Mouse (Mus musculus) lung, adult 18-20 months (tissue): Measurements from ENCODE around the gene Smpd1.

Experiments
- DNase-seq, 2 experiments: peaks; one replicate each; pipeline ENCODE4 v3.0.0; 2022; ENCODE audit warnings: mixed read lengths in 2 of 2

The Smpd1 gene

DNA sequence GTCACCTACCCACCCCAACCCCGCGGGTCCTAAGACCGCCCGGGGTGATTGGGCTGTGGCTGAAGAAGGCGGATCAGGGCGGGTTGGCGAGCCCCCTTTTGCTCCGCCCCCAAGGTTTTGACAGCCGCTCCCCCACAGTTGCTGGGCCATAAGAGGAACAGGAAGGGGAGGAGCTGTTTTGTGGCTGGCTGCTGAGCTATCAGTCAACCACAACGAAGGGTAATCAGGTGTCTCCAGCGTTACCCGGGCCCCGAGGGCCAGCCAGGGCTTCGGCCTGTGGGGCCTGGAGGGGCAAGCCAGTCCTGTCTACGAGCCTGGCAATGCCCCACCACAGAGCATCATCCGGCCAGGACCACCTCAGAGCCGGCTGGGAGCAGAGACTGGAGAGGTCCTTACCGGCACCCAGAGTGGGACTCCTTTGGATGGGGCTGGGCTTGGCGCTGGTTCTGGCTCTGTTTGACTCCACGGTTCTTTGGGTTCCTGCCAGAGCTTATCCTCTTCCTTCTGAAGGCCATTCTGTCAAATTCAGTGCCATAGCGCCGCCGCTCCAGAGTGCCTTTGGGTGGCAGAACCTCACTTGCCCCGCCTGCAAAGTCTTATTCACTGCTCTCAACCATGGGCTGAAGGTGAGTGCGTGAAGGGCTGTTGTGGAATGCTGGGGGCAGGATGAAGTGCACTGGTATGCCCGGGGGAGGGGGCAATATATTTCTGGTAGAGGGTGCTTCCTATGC, at the start of gene Smpd1:
Gene Smpd1, plus strand, starts transcription at position 149 of the 731 bp plus-strand sequence.
- peak; percentile 94 to 96 for DNase-seq

DNA sequence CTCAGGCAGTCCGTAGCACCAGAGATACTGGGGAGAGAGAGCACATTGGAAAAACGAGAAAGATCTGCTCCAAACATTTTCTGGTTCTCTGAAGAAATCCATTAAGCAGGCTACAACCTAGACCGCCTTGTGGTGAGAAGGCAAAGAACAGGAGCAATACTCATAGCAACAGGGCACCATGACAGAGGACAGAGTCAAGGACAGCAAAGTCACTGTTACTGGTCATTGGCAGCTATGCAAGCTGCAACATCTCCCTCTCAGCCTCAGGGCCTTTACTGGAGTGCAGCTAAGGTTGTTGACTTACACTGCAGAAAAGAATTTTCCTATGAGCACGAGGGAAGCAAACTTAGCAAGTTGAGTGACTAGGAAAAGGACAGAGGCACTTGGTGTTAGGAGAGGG, 46.9 kb upstream of the Smpd1 start:
- no peak for DNase-seq

DNA sequence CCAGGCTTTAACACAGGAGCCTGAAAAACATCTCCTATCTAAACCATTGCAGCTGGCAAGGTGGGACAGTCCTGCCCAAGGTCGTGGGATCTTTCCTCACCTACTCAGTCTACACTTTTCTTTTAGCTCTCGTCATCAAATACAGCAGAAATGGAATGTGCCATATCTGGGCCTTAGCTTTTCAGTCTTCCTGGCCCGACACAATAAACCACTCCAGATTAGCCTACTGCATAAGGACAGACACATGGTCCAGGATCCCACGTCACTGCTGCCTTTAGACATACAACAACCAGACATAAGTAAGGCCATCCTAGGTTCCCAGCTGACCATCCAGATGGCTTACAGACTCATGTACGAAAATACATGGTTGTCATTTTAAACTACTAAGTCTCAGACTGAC, 44.0 kb upstream of the Smpd1 start:
- no peak for DNase-seq

DNA sequence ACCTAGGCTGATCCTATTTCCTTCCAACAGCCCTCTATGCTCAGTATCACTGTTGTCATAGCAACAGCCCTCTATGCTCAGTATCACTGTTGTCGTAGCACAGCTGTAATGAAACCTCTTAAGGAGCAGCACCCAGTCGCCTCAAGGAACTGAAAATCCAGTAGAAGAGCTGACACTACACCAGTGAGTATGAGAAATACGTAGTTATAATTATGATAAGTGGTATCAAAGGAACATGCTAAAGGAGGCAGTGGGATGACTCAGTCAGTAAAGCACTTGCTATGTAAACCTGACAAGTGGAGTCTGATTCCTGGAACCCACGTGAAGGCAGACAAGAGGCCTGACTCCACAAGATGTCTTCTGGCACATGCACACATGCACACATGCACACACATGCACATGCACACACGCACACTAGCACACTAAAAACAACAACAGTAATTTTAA, 40.3 kb upstream of the Smpd1 start:
- DNase-seq, result peak in 1 of 2 experiments; percentile 14

DNA sequence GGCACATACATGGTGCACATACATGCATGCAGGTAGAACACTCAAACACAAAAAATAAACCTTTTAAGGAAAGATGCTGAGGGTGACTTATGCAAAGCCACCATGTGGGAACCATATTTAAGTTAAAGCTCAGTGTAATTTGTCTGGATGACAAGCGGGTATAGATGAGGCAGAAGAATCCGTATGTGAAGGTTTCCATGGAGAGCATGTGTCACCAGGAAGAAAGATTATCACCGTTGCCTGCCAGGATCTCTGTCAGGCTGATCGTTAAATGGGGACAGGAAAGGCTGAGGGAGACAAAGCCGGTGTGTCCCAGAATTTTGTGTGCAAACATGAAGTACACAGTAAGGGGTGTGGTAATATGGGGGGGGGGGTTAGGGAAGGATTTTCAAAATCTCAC, 39.6 kb upstream of the Smpd1 start:
- DNase-seq, result no peak

DNA sequence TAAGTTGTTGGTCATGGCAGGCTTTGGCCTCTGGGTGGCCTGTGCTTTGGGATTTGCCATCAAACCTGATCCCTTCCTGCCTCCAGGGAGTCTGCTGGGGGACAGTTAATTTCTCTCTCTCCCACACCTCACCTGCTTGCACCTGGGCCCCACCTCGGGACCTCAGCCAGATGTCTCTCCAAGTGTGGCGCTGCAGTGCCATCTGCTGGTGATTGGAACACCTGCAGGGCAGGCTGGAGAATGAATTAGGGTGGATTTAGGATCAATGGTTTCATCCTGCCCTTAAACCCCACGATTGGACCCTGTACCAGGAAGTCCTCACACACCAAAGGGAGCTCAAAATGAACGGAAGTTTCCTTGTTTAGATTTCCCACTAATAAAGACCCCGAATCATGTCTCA, 39.0 kb upstream of the Smpd1 start:
- peak; percentile 50 to 54 for DNase-seq

DNA sequence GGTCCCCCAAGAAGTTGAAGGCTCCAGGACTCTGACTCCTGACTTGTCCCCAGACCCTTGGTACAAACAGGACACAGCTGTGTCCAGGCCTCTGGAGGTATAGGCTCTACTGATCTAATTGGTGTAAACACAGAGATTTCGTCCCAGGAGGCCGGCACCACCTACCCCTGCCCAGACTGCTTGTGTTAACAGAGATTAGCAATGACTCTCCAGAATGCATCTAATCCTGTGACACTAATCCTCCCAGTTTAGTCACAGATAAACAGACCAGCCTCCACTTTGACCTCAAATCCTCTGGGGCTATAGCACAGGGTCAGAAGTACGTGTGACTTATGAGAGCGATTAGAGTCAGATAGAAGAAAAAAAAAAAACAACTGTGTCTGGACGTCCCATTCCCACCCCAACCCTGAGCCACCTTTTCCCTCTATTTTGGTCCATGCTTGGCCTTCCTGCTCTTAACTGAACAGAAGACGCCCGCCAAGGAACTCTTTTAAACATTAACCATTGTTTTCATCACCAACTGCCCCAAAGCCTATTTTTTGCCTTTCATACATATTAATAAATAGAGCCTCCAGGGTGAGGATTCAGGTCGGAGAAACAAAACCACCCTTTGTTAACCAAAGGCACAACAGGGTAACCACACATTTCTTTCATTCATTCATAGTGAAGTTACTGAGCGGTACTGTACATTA, 37.3 kb upstream of the Smpd1 start:
- no peak for DNase-seq

DNA sequence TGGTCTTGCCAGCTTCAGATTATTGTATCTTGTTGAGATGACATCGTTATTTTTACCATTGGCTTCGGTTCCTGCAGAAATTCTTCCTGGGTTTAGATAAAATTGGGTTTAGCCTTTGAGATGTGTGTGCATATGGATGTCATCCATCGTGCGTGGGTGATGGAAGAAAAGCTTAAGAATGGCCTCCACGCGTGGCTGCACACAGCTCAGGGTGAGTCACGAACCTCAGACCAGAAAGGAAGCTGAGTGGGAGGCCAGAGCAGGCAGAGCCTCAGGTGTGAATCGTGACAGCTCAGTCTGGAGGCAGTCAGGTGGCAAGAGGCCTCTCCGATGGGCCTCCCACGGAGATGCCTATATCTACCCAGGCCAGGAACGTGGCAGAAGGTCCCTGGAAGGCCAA, 34.8 kb upstream of the Smpd1 start:
- no peak for DNase-seq

DNA sequence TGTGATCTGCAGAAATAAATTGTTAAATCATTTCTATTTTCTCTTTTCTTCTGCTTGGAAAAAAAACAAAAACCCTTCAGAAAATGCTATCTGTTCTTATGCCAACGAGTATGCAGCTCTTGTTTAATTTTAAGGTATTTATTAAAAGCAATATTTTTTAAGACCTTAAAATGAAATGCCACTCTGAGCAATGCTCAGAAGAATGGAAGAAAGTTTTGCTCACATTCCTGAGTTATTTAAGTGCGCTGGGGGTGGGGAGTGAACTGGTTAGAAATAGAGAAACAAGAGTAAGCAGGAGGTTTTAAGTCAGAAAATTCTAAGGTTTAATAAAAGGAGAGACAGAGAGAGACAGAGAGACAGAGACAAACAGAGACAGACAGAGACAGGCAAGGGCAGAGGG, 34.4 kb upstream of the Smpd1 start:
- DNase-seq, result no peak

DNA sequence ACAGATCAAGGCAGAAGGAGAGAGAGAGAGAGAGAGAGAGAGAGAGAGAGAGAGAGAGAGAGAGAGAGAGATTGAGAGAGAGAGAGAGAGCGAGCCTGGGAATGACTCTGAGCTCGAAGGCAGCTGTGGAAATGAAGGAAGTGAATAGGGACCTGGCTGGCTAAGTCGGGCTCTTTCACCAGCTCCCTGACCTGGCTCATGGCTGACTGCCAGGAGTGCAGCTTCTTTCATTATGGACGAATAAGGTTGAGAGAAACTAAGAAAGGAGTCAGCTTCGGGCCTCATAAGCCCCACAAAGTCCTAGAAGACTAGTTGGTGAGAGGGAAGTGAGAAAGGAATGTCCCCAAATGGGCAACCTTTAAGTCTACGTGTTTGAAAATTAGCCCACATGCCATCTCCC, 34.0 kb upstream of the Smpd1 start:
- no peak for DNase-seq

DNA sequence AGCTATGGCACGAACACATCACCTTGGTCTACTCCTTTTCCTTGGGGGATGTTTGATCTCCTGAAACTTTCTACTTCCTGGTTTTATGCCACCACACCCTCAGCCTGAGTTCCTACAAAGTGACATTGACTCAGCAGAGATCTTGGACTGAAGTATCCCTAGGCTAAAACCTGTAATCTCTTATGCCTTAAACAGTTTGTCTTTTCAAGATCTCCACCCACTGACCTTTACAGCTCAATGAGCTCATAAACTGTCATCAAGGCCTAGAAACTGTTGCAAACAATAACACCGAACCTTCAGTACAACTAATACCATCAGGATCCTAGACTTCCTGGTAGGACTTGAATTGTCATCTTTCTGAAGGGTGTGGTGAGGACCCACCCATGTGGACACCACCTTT, 29.9 kb upstream of the Smpd1 start:
- no peak for DNase-seq

DNA sequence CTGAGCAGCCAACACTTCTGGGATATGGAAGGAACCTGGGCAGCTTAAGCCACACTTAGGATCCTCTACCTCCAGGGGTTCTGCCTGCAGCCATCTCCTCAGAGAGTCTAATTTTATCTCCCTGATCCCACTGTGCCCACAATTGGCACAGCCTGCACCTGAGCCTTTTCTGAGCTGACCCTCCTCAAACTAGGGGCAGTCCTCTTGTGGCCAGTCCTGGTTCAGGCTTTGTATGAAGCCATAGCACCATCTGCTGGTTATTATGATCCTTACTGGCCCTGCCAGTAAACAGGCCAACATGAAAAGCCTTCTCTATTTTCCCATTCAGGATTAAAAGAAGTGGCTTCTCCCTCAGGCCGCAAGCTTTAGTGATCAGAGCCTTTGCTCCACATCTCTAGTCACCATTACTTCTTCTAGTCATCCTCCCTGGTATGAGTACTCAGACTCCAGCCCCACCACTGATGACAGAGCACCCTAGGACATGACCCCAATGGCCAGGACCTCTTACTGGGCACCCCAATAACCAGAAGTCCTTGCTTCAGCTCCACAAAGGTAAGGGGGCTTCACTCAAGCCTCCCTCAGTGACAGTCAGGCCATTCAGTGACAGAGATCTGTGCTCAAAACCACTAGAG, 26.7 kb upstream of the Smpd1 start:
- DNase-seq, result peak in 1 of 2 experiments; percentile 9

DNA sequence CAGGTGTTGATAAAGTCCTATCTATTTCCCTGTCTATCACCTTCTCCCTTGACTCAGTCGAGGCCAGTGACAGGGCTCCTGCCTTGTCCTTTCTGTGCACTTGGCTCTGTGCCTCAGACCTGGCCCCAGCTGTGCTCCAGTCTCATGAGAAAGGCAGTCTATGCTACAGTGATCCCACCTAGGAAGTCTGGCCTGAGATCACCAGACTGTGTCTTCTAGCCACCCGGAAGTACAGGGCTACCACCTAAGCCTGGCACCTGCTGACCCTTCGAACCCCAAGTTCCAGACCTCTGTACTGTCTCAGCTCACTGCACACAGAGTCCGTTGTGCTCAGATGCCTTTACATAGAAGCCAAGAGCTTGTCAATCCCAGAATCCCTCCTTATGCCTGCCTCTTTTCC, 26.1 kb upstream of the Smpd1 start:
- no peak for DNase-seq

DNA sequence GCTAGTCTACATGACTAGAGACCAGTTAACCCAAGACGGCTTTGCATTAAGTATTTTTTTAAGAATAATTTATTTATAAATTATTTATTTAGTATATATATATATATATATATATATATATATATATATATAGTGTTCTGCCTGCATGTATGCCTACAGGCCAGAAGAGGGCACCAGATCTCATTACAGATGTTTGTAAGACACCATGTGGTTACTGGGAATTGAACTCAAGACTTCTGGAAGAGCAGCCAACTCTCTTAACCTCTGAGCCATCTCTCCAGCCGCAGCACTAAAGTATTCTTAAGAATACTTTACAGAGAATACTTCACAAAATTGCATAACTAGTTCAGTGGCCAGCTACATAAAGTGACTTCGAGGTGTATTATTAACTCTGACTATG, 20.0 kb upstream of the Smpd1 start:
- peak in 1 of 2 experiments; percentile 25 for DNase-seq

DNA sequence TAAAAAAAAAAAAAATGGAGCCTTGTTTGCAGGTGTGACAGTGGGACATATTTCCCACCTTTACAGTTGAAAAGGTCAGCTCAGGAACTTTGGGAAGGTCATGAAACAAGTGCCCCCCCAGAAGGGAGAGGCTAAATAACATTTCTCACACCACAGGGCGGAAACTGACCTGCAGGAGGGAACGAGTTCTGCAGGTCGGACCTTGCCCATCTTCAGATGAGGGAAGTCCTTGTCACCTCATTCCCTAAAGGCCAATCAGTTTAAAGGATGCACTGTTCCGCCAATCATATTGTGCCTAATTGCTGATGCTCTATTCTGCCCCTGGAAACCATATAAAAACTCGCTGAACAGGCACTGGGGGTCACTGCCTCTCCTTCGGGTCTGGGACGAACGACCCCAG, 8.2 kb upstream of the Smpd1 start:
- no peak for DNase-seq

DNA sequence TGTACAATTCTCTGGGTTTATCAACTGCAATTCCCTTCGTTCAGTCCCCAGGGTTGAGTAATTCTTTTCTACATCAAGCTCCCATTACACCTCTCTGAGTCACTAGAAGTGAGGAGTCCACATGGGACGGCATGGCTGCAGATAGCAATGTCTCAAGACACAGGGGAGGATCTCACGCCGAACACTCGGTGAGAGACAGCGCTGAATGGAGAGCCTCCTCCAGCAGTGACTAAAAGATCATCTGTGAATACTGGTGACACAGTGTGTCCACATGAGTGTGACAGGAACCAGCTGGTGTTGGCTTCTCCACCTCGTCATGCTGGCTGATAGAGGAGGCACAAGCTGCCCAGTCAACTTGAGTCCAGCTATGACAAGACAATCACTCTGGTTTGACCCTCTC, 6.2 kb upstream of the Smpd1 start:
- no peak for DNase-seq

DNA sequence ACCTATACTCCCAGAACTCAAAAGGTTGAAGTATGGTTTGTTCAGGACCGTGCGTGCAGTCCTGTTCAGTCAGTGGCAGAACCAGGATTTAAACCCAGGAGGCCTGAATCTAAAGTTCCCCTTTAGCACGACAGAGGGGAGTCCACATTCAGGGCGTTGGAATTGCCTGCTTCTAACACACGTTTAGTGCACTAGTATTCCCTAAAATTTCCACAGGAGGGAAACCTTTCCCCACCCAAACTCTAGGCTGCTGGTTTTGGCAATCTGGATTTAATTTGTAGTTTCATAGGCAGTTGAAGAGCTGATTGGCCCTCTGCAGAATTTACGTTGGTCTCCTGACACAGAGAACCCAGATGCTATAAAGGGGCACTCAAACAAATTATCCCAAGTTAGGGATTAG, 5.1 kb upstream of the Smpd1 start:
- DNase-seq, result peak in 1 of 2 experiments; percentile 36

DNA sequence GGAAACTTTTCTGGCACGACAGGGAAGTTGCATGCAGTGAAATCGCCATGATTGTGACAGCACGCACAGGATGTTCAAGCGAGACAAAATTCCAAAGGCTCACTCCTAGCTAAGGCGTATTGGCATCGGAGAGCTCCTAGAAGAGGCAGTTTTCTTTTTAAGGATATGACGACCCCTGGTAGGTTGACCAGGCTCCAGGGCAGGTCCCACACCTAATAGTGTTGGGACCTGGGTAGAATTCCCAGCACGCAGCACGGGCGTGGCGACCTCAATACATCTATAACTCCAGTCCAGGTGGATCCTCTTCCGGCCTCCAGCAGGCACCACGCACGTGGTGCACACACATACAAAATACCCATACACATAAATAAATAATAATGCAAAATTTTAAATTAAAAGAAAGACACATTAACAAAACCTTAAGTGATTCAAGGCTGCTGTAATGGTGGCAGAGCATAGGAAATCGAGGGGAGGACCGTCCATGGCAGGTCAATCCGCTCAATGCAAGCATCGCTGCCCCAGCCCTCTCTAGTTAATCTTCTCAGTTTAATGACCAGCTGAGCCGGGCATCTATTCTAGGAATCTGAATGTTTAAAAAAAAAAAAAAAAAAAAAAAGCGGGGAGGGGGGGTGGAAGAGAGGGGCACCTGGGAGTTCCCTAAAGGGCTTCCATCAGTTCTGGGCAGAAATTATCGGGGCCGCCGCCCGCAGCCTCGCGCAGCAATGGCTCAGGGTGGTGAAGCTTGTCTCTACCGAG, 526 bp upstream of the Smpd1 start:
- DNase-seq, result no peak

DNA sequence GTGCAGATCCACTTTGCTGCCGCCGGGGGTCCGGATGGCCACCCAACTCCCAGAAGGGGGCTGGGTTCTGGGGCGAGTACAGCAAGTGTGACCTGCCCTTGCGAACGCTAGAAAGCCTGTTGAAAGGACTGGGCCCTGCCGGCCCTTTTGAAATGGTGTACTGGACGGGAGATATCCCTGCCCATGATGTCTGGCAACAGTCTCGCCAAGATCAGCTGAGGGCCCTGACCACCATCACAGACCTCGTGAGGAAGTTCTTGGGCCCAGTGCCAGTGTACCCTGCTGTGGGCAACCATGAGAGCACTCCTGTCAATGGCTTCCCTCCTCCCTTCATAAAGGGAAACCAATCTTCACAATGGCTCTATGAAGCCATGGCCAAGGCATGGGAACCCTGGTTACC, 1.4 kb downstream of the Smpd1 start:
- no peak for DNase-seq

DNA sequence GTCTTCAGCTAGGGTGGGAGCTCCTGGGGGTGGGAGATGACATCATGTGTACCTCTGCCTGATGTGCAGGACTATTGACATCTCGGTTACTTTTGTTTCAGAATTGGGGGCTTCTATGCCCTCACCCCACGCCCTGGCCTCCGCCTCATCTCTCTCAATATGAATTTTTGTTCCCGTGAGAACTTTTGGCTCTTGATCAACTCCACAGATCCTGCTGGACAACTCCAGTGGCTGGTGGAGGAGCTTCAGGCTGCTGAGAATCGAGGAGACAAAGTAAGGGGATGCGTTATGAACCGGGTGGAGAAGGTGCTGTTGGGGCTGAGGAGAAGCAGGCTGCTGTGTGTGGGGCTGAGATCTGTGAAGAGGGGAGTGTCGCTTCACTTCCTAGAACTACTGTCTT, 2.2 kb downstream of the Smpd1 start:
- no peak for DNase-seq

DNA sequence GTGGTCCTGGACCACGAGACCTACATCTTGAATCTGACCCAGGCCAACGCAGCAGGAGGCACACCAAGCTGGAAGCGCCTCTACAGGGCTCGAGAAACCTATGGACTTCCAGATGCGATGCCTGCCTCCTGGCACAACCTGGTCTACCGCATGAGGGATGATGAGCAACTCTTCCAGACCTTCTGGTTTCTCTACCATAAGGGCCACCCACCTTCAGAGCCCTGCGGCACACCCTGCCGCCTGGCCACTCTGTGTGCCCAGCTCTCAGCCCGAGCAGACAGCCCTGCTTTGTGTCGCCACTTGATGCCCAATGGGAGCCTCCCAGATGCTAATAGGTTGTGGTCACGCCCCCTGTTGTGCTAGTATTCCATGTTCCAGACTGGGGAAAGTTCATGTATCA, 3.5 kb downstream of the Smpd1 start:
- DNase-seq, result no peak

DNA sequence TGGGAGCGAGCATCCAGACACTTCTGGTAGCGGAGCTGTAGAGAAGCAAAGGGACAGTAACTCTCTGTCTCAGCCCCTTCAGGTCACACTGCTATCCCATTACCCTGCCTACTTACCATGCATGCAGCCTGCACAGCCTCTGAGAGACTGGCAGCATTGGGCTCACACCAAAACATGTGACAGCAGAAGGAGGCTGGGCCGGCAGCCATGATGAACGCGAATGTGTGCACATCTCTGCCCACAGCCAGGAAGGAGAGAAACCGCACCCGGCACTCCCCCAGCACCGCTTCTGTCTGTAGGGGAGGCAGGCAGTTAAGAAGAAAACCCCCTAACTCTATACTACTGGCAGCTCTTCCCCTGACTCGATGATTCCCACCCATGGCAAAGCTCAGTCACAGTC, 4.9 kb downstream of the Smpd1 start:
- no peak for DNase-seq

DNA sequence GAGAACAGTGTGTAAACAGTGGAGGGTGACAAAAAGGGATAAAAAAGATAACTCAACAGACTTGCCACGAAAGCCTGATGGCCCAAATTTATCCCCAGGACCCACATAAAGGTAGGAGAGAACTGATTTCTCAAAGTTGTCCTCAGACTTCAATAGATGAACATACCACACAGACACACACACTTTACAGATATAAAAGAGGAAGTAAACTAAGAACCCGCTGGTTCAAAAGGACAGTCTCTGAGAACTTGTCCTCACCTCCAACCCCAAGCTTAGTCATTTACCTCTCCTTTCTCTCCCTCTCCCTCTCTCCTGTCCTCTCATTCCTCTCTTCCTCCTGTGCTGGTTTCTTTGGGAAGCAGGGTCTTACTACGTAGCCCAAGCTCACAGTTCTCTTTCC, 8.2 kb downstream of the Smpd1 start:
- no peak for DNase-seq
